Comparison of ENCODE assay signal across 20 mouse cellular contexts in the genomic region with DNA sequence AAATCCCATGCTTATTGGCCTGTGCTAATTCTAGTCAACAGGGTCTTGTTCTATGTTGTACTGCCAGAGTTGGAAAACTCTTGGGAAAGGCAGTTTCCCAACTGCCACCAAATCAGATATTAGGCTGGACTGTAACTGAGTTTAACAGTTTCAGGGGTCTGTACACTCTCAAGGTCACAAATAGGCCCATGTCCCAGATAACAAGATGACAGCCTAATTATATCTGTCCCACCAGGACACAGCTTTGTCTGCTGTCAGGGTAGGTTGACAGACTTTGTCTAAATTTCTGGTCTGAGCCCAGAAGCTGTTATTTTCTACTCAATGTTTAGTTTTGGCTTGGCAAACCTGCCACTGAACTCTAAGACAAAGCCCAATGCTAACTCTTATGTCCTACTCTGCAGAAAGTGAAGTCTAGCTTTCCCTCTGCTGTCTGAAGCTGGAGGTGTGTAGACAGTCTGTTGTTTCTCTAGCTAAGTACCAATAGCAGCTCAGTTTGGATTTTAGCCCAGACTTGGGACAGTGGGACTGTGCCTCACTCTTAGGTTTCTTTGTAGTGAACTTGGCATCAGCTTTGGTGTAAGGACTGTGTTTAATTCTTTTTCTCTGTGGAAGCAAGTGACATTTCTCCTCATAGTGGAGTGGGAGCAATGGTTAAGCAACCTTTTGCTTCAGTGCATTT.
DNase-seq lines count a peak whose midpoint lies in the region; ATAC-seq and TF ChIP-seq lines count a peak whose summit lies in the region.
"Had no signal": no experiment of that assay in that cellular context is flagged by ENCODE, and none has a peak within 500 bp of the region (broad histone marks: within the 10 kb centered on the region; RNA-seq: fewer than 3 reads in every experiment).

No protein-coding gene starts in this region.

- no peak overlapping the region for H3K9ac ChIP-seq in lung, embryonic 14.5 days
- H3K9ac ChIP-seq in lung, postnatal 0 days (replicated peaks; ENCODE audit: low read depth): no peak overlapping the region
- no peak overlapping the region for H3K9ac ChIP-seq in hindbrain, embryonic 16.5 days (ENCODE audit: low read depth, low read length)
- H3K9ac ChIP-seq: limb, embryonic 13.5 days; liver, embryonic 12.5 days had no signal

- H3K27ac ChIP-seq in lung, embryonic 14.5 days (ENCODE audit: low read depth): no peak overlapping the region
- no peak overlapping the region for H3K27ac ChIP-seq in lung, postnatal 0 days (ENCODE audit: low read length)
- H3K27ac ChIP-seq in hindbrain, embryonic 16.5 days (ENCODE audit: low read depth, low read length): no peak overlapping the region
- H3K27ac ChIP-seq: heart, embryonic 10.5 days; layer of hippocampus, adult 2 months; limb, embryonic 13.5 days; liver, embryonic 12.5 days; stomach, postnatal 0 days had no signal

- ATAC-seq in frontal cortex, adult (ENCODE audit: low TSS enrichment): peak; percentile 59; the same call in 1 of the 2 replicates
- ATAC-seq in lung, embryonic 14.5 days (ENCODE audit: insufficient read depth): no peak
- ATAC-seq in lung, postnatal 0 days: no peak
- ATAC-seq in hindbrain, embryonic 16.5 days: peak; percentile 84
- no peak for ATAC-seq in erythroid progenitor cell, adult 5-6 weeks (replicated peaks; ENCODE audit: low FRiP score, poor library complexity, severe bottlenecking)
- ATAC-seq: activated CD4-positive, CD25-positive, alpha-beta regulatory T cell, adult 4 months; intestine, postnatal 0 days; liver, embryonic 12.5 days had no signal

- TF ChIP-seq CTCF in lung, embryonic 14.5 days (IDR thresholded peaks at IDR 0.05; ENCODE audit: low read depth): no peak
- TF ChIP-seq CTCF in lung, postnatal 0 days (IDR thresholded peaks at IDR 0.05): no peak
- no peak for TF ChIP-seq CTCF in brain, embryonic 14.5 days (IDR thresholded peaks at IDR 0.05; ENCODE audit: borderline replicate concordance, extremely low read depth, insufficient read depth, insufficient read length)

- no peak for DNase-seq in frontal cortex, adult 2 months (ENCODE audit: extremely low spot score in 1 of 2, low spot score in 1 of 2)
- DNase-seq in lung, embryonic 14.5 days: peak; percentile 1
- DNase-seq in lung, postnatal 0 days (ENCODE audit: low spot score): no peak
- DNase-seq in brain, embryonic 14.5 days (ENCODE audit: low read depth): peak; percentile 82
- DNase-seq in right cerebral cortex, adult 2 months (ENCODE audit: low spot score in 2 of 2): no peak
- DNase-seq: adrenal gland, adult 8-10 months; cerebellum, adult 8-10 months; gastrocnemius, postnatal 10 days; kidney, postnatal 25 days; lung, adult 18-20 months had no signal

- no peaks in the 10 kb centered on the region for H3K36me3 ChIP-seq in lung, embryonic 14.5 days (ENCODE audit: insufficient read depth)
- H3K36me3 ChIP-seq in lung, postnatal 0 days (ENCODE audit: insufficient read depth, low read length): no peaks in the 10 kb centered on the region
- no peaks in the 10 kb centered on the region for H3K36me3 ChIP-seq in hindbrain, embryonic 16.5 days (ENCODE audit: control insufficient read depth, insufficient read depth, low read length)
- H3K36me3 ChIP-seq: heart, embryonic 10.5 days; limb, embryonic 13.5 days; liver, embryonic 12.5 days had no signal

- H3K27me3 ChIP-seq in lung, embryonic 14.5 days (ENCODE audit: insufficient read depth, low read length): no peaks in the 10 kb centered on the region
- no peaks in the 10 kb centered on the region for H3K27me3 ChIP-seq in lung, postnatal 0 days (replicated peaks; ENCODE audit: insufficient read depth, low read length)
- H3K27me3 ChIP-seq in hindbrain, embryonic 16.5 days (replicated peaks; ENCODE audit: control insufficient read depth, insufficient read depth, low read length): no peaks in the 10 kb centered on the region
- H3K27me3 ChIP-seq: limb, embryonic 13.5 days; liver, embryonic 12.5 days had no signal

- no peaks in the 10 kb centered on the region for H3K9me3 ChIP-seq in lung, embryonic 14.5 days (ENCODE audit: low read depth, low read length)
- H3K9me3 ChIP-seq in lung, postnatal 0 days (ENCODE audit: low read length): no peaks in the 10 kb centered on the region
- H3K9me3 ChIP-seq in hindbrain, embryonic 16.5 days (ENCODE audit: control insufficient read depth, low read length): no peaks in the 10 kb centered on the region
- H3K9me3 ChIP-seq: heart, embryonic 10.5 days; limb, embryonic 13.5 days; liver, embryonic 12.5 days had no signal

- TF ChIP-seq POLR2A in brain, embryonic 14.5 days (IDR thresholded peaks at IDR 0.05; ENCODE audit: borderline replicate concordance, extremely low read depth, insufficient read depth, insufficient read length, poor library complexity, severe bottlenecking): no peak

- no peak overlapping the region for H3K4me2 ChIP-seq in lung, embryonic 14.5 days
- H3K4me2 ChIP-seq in lung, postnatal 0 days (replicated peaks; ENCODE audit: low read depth, low read length): no peak overlapping the region
- no peak overlapping the region for H3K4me2 ChIP-seq in hindbrain, embryonic 16.5 days (ENCODE audit: low read length)
- H3K4me2 ChIP-seq: limb, embryonic 13.5 days; liver, embryonic 12.5 days had no signal

- H3K4me1 ChIP-seq in lung, embryonic 14.5 days (ENCODE audit: insufficient read depth): no peaks in the 10 kb centered on the region
- H3K4me1 ChIP-seq in lung, postnatal 0 days (ENCODE audit: insufficient read depth, low read depth, low read length): no peaks in the 10 kb centered on the region
- H3K4me1 ChIP-seq in hindbrain, embryonic 16.5 days (ENCODE audit: control insufficient read depth, insufficient read depth, low read depth, low read length): no peaks in the 10 kb centered on the region
- H3K4me1 ChIP-seq: heart, embryonic 10.5 days; limb, embryonic 13.5 days; liver, embryonic 12.5 days had no signal

- no peak for TF ChIP-seq EP300 in lung, postnatal 0 days (IDR thresholded peaks at IDR 0.05)

- no peak overlapping the region for H3K4me3 ChIP-seq in lung, embryonic 14.5 days (ENCODE audit: low read depth, low read length)
- H3K4me3 ChIP-seq in lung, postnatal 0 days (ENCODE audit: low read depth, low read length): no peak overlapping the region
- H3K4me3 ChIP-seq in hindbrain, embryonic 16.5 days (ENCODE audit: low read length): no peak overlapping the region
- H3K4me3 ChIP-seq: heart, embryonic 10.5 days; layer of hippocampus, adult 2 months; limb, embryonic 13.5 days; liver, embryonic 12.5 days had no signal

Comparison
In these comparisons a context has a peak if more than half of its experiments do, and no peak if none do; other contexts are left out.
1. DNase-seq: peak in lung, embryonic 14.5 days (single experiment) and brain, embryonic 14.5 days (single experiment); none in frontal cortex, adult 2 months (0 of 2), lung, postnatal 0 days (single experiment) and right cerebral cortex, adult 2 months (0 of 2).
2. ATAC-seq: peak in frontal cortex, adult (single experiment) and hindbrain, embryonic 16.5 days (single experiment); none in lung, embryonic 14.5 days (single experiment), lung, postnatal 0 days (single experiment) and erythroid progenitor cell, adult 5-6 weeks (single experiment).